Mouse (Mus musculus): Measurements from ENCODE around the gene Zfp992. TPM values are rescaled to one million over a fixed set of nuclear protein-coding genes. Genes with fewer than 3 reads are reported as not detected.
"Not testable (repeated sequence)": the region's sequence is repeated elsewhere in the genome, so short reads cannot be mapped to it uniquely, and the experiment has no call there.

Gene Zfp992
- under 1 TPM; 0.48 to 0.52 TPM for total RNA-seq (2021)
- long read RNA-seq, experiment 1, partial matches to known transcripts, result 1 of 3 reads
- long read RNA-seq, experiment 1, other reads (novel, unspliced or antisense), result 2 of 3 reads
- long read RNA-seq, experiment 2, full-length matches to known transcripts, result 1 of 6 reads
- long read RNA-seq, experiment 2, partial matches to known transcripts, result 0 of 6 reads
- long read RNA-seq, experiment 2, other reads (novel, unspliced or antisense), result 5 of 6 reads

- not testable (repeated sequence) for DNase-seq (ENCODE audit: low spot score)
These were observed at the start of gene Zfp992 for GRCm38 (mm10) chr4:146448950-146449349. Gene Zfp992 (plus strand): TSS chr4:146449023.

GRCm38 (mm10) chr4:146429467-146429866, 19.4 kb upstream of the Zfp992 start:
- not testable (repeated sequence) for DNase-seq (ENCODE audit: low spot score)

DNA sequence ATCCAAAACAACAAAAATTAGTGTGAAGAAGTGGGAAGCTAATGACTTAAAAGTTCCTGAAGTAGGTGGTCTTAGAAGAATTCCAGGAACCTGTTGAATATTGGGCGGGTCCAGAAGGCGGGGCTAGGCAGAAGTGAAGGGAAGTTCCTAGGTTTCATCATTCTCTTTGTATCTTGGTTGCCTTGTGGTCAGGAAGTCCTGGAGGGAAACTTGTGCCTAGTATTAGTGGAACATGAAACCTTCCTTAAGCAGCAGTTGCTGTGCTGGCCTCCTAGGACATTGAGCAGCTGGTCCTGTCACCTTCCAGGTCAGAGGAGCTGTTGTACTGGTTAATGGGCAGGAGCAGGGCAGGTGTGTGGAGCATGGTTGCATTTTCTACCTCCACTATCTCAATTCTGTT, 17.9 kb upstream of the Zfp992 start:
- DNase-seq (ENCODE audit: low spot score), result not testable (repeated sequence)

DNA sequence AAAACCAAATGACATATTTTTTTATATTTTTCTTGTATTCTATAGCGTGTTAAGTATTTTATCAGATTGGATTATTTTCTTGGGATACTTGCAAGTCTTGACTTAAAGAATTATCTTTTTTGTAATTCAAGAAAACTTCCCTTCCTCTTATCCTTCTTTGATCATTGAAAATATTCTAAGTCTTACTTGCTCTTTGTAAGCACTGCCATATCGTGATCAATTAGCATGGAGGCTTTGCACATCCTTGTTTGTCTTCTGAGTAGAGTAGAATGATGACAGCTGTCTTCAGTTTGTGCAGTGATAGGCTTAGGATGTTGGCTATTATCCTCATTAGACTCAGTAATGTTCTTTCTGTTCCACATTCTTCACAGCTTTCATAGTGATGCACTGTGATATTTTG, 13.3 kb upstream of the Zfp992 start:
- DNase-seq (ENCODE audit: low spot score), result not testable (repeated sequence)

DNA sequence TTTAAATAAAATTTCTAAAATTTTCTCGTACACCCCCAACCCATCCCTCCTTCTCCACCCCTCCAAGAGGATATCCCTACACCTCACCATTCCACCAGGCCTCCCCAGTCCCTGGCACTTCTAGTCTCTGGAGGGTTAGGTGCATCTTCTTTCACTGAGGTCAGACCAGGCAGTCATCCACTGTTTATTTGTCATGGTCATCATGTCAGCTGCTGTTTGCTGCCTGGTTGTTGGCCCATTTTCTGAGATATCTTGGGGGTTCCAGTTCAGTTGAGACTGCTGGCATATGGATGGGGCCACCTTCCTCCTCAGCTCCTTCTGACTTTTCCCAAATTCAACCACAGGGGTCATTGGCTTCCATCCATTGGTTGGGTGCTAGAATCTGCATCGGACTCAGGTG, 11.6 kb upstream of the Zfp992 start:
- DNase-seq (ENCODE audit: low spot score), result not testable (repeated sequence)

GRCm38 (mm10) chr4:146444345-146444744, 4.5 kb upstream of the Zfp992 start:
- DNase-seq (ENCODE audit: low spot score), result not testable (repeated sequence)

DNA sequence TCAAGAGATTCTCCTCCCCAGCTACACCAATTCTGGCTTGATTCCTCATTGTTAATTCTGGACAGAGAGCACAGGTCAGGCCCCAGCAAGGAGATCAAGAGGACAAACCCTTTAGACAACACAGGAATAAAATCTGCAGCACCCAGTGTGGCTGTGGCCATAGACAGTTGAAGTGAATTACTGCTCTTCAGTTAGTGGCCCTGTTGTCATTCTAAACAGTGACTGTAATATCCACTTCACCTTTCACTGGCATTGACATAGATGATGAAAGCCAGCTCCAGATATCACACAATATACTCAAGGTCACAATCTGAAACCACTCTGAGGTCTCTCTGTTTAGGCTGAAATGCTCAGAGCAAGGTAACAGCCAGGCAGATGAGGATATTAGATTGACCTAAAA, 3.7 kb upstream of the Zfp992 start:
- DNase-seq (ENCODE audit: low spot score), result not testable (repeated sequence)

DNA sequence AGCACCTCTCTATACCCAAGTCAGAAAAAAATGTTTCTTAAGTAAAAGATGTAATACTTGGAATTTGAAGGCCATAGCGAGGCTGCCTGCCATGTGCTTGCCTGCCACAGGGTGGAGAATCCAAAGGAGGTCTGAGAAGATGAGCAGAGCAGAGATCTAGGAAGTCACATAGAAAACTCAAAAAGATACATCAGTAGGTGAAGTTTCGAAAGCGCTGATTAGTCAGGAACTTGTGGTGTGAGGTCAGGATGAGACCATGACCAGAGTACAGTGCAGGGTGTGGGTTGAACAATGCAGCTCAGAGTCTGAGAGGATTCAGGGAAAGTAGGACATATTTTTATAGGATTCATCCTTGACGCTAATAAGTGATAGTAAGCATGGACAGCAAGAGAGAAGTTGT, 2.7 kb upstream of the Zfp992 start:
- DNase-seq (ENCODE audit: low spot score), result not testable (repeated sequence)

DNA sequence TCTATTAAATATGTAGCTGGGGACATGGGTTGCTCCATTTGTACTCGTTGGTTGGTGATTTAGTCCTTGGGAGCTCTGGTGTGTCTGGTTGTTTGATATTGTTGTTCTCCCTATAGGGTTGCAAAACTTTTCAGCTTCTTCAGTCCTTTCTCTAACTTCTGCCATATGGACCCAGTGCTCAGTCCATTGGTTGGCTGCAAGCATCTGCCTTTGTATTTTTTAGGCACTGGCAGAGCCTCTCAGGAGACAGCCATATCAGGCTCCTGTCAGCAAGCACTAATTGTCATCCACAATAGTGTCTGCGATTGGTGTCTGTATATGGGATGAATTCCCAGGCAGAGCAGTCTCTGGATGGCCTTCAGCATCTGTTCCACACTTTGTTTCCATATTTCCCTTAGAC, 1.8 kb upstream of the Zfp992 start:
- DNase-seq (ENCODE audit: low spot score), result not testable (repeated sequence)

GRCm38 (mm10) chr4:146449711-146450110, 888 bp downstream of the Zfp992 start:
- DNase-seq (ENCODE audit: low spot score), result not testable (repeated sequence)

DNA sequence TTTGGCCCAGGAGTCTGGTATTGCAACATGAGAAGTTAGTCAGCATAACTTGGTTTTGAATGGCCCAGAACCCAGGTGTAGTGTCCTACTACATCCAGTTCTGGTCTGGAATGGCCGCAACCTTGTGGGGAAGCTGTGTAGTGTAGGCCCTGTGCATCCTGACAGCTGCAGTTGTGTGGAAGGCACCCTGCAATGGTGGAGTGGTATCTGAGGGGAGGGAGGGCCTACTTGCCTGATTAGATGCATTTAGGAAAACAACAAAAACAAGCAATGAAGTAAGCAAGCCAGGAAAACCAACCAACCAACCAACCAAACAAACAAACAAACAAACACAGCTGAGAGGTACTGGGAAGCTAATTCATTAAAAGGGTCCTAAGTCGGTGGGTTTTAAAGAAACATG, 3.8 kb downstream of the Zfp992 start:
- not testable (repeated sequence) for DNase-seq (ENCODE audit: low spot score)

DNA sequence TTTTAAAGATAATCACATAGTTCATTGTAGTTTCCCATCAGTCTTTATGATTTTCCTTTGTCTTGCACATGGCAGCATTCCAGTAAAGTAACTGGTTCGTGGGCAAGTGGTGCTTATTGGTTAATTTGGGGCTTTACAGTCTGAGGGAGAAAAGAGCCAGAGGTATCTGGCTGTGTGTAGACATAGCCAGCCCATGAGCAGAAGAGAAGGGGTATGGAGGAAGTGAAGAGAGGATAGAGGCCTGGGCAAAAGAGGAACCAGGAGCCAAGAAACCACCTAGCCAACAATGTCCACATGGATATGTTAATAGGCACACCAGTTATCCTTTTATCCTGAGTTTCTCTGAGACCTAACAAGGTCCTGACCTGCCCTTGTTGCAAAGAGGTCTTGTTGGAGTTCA, 5.3 kb downstream of the Zfp992 start:
- DNase-seq (ENCODE audit: low spot score), result not testable (repeated sequence)

DNA sequence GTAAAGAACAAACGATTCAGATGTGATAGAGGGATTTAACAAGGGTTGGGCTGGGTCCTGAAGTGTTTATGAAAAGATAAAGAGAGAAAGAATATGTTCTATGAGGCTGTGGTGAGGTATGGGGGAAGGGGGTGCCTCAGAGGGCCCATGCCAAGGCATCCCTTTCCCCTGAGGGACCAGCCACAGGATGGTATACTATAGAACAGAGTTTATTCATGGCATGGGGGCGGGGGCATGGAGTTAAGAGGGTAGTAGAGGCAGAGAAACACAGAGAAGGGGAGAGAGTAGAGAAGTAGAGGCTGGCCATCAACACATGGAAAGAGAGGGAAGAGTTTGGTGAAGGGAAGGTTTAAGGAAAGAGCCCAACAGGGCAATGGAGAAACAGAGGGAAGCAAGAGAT, 6.1 kb downstream of the Zfp992 start:
- DNase-seq (ENCODE audit: low spot score), result no peak

- DNase-seq (ENCODE audit: low spot score), result no peak
These were observed 6.5 kb downstream of the Zfp992 start for GRCm38 (mm10) chr4:146455321-146455721.

DNA sequence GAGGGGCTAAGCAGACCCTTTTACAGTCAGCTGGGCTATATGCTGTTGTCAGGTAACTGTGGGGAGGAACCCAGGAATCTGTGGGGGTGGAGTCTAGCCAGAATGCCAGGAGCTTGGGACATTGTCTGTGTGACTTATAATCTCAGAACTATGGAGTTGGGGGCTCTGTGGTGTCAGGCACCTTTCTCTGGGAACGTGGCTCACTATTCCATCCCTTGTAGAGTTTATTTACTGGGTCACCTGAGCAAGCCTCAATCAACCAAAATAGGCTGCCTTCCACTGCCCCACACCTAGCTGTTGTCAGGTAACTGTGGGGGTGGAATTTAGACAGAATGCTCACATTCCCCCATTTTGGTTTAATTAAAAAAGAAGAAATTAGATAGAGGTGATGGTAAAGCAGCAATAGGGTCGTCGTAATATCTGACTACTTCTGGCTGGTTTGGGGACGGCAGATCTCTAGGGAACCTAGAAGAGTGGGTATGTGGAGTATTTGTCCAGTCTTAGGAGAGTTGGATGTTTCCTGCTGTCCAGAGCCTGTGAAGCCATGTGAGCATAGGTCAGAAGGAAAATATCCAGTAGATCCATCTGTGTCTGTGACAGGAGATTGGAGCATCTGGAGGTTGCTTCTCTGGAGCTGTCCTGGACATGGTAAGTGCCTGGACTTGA, 7.4 kb downstream of the Zfp992 start:
- no peak for DNase-seq (ENCODE audit: low spot score)

DNA sequence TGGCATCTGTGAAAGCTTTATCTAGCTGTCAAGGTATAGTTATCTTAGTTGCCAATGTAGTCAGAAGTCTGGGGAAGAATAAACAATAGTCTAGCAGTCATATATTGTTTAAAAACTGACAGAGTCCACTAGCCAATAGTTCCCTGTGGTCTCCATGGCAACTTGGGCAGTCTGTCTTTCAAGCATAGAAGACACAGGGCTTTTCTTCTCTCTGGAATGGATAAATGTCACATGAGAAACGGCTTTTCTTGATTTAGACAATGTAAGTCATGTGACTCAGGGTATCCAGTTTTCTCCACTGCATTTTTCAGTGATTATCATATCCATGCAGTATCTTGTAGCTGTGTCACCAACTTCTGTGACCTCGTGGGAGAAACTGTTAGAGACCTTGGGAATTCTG, 8.3 kb downstream of the Zfp992 start:
- DNase-seq (ENCODE audit: low spot score), result no peak

DNA sequence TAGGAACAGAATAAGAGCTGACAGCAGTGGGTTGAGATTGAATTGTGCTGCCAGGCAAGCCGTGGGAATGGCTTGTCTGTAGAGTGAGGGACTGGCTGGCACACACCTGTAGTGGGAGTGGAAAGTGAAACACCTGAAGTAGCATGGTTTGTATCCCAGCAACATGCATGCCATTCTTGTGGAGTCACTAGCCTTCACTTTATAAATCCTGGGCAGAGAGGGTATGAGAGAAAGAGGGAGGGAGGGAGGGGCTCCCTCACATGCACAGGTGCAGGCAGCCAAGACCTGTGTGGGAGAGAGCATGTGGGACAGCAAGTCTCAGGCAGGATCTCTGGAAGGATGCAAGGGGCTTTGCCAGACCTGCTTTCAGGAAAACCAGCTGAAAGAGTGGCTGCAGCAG, 8.9 kb downstream of the Zfp992 start:
- no peak for DNase-seq (ENCODE audit: low spot score)

- DNase-seq (ENCODE audit: low spot score), result not testable (repeated sequence)
These were observed 11.0 kb downstream of the Zfp992 start for GRCm38 (mm10) chr4:146459822-146460221.

GRCm38 (mm10) chr4:146460685-146461084, 11.9 kb downstream of the Zfp992 start:
- not testable (repeated sequence) for DNase-seq (ENCODE audit: low spot score)

DNA sequence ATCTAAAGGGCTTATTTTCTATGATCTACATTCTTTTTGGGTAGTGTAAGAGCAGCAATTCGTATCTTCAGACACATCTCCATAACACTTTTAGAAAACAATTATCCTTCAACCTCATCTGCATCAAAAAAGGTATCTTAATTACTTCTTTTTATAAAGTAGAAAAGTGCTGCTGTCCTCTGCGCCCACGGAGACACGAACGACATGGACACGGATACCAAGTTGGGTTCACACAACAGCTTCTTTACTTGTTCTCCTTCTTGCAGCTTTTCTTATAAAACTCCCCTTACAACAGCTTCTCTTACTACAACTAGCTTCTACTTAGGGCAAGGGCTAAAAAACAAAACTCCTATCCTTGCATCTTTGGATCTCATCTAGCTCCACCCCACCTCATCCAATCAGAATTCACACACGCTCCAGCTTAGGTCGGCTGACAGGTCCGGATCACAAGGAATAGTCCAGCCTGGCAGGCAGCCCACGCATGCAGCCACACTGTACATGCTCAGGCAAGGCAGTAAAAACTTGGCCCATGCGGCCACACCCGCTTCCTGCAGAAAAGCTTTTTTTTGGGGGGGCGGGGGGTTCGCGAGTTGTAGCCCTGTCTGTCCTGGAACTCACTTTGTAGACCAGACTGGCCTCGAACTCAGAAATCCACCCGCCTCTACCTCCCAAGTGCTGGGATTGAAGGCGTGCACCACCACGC, 15.0 kb downstream of the Zfp992 start:
- DNase-seq (ENCODE audit: low spot score), result not testable (repeated sequence)

- DNase-seq (ENCODE audit: low spot score), result not testable (repeated sequence)
These were observed 21.2 kb downstream of the Zfp992 start for GRCm38 (mm10) chr4:146469984-146470383.

DNA sequence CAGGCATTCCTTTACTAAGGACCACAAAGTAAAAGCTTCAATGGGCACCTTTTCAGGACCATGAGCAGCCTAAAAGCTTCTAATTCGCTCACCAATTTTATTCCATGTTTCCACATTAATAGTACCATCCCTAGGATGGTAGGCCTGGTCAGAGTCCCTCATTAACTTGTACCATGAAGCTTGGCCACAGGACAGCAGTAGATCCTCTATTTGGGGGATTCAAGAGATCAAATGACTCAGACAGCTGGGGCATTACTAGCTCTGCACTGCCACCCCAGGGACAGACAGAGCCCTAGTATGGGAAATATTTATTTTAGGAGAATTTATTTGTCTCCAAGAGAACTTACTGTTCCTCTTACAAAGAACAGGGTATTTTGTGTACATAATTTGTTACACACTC, 25.4 kb downstream of the Zfp992 start:
- not testable (repeated sequence) for DNase-seq (ENCODE audit: low spot score)
